Mouse (Mus musculus): Measurements from ENCODE around the gene Ndufa5. TPM values are rescaled to one million over a fixed set of nuclear protein-coding genes. Genes with fewer than 3 reads are reported as not detected.

The Ndufa5 gene
- polyA plus RNA-seq, 1 experiment = 1.4 TPM

DNA sequence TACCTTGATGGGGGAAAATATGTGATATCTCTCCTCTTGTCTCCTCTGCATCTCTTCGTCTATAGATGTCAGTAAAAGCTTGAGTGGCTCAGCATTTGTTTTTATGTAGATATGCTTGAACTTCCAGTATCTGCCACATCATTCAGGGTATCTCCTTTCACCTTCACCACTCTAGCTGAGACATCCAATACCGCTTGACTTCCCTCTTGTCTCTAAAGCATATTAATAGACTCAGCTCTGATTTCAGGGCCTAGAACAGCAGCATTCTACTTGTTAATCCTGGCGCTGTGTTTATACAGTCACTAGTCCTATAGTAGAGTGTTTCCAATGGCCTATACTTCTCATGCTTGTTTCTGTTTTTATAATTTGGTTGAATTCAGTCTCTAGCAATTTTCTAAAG, 5.0 kb upstream of the Ndufa5 start:
- TF ChIP-seq TAL1 (IDR thresholded peaks at IDR 0.05; ENCODE audit: low read length) = no peak
- no peak for TF ChIP-seq GATA1 (IDR thresholded peaks at IDR 0.05; ENCODE audit: low read length)
- Histone ChIP-seq H3K36me3 (ENCODE audit: control insufficient read depth) (no peaks in the 10 kb centered on the region), H3K4me1 (ENCODE audit: control insufficient read depth) (peaks cover 12% of the 10 kb centered on the region), H3K9me3 (ENCODE audit: control insufficient read depth, low read length) (no peaks in the 10 kb centered on the region), H3K4me3 (replicated peaks) (no peak overlapping the region), H3K27me3 (ENCODE audit: control insufficient read depth) (no peaks in the 10 kb centered on the region)

DNA sequence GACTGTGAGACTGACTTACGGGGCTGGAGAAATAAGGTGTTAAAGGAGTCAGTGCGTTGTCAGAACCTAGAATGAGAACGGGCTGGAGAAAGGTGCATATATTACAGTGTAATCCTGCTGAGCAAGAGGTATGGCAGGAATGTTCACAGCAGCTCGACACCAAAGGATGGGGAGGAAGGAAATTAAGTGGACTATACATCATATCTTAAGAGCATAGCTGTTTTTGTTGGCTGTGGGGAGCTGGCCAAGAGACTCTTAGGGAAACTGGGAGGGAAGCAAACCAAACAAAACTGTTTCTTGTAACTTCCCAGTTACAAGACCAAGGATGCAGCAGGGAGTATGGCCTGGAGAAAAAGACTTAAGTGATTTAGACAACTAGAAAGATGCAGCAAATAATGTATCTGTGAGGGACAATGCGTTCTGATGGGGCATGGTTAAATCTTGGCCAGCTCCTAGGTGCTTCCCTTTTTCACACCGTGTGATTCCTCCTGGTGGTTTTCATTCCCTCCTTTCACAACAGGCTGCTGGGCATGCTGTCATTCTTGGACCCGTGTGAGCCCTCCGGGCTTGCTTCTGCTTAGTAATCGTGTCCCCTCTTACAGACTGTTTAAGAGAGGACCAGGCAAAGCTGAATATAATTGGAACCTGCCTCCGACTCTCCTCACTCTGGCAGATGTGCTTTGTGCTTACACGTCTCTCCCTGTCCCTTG, 3.1 kb upstream of the Ndufa5 start:
- Histone ChIP-seq H3K36me3 (ENCODE audit: control insufficient read depth) (no peaks in the 10 kb centered on the region; the same call in 1 of the 2 replicates), H3K9me3 (ENCODE audit: control insufficient read depth, low read length) (no peaks in the 10 kb centered on the region), H3K27me3 (ENCODE audit: control insufficient read depth) (no peaks in the 10 kb centered on the region), H3K4me1 (ENCODE audit: control insufficient read depth) (peaks cover 29% of the 10 kb centered on the region), H3K4me3 (replicated peaks) (no peak overlapping the region)
- TF ChIP-seq GATA1 (IDR thresholded peaks at IDR 0.05; ENCODE audit: low read length) (no peak), TAL1 (IDR thresholded peaks at IDR 0.05; ENCODE audit: low read length) (no peak)

DNA sequence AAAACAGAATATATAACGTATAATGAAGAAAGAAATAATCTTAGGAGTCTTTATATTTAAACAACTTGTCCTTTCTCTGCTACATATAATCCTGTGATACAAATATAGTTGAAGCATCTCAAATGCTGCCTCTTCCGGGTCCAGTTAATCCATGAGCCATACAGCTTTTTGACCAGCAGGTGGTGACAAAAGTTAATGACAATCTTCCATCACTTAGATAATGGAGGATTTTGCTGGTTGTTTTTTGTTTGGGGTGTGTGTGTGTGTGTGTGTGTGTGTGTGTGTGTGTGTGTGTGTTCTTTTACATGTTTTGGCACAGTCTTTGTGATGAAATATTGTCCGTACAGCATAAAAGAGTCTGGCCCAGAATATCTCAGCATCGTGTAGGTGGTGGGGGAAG, 2.4 kb upstream of the Ndufa5 start:
- Histone ChIP-seq H3K27me3 (ENCODE audit: control insufficient read depth) (no peaks in the 10 kb centered on the region), H3K36me3 (ENCODE audit: control insufficient read depth) (peaks cover 1% of the 10 kb centered on the region), H3K4me3 (replicated peaks) (no peak overlapping the region), H3K9me3 (ENCODE audit: control insufficient read depth, low read length) (no peaks in the 10 kb centered on the region), H3K4me1 (ENCODE audit: control insufficient read depth) (peaks cover 33% of the 10 kb centered on the region)
- no peak for TF ChIP-seq TAL1 (IDR thresholded peaks at IDR 0.05; ENCODE audit: low read length)
- TF ChIP-seq GATA1 (IDR thresholded peaks at IDR 0.05; ENCODE audit: low read length) = no peak

DNA sequence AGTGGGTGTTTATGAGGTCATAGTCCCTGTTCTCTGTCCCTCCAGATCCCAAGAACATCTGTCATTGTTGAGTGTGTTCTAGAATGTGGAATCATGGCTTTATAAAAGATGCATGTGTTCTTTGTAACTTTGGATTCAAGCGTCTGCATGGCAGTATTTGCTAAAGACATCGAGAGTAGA, 141 bp upstream of the Ndufa5 start, which contains the start of gene Asb15:
Asb15 (plus strand) TSS at position 81 of the 180 bp plus-strand sequence.
- H3K4me3 ChIP-seq (replicated peaks) = peak within 1 kb of the TSS; percentile 90
- H3K27me3 ChIP-seq (ENCODE audit: control insufficient read depth) = no peaks in the 10 kb centered on the region
- H3K36me3 ChIP-seq (ENCODE audit: control insufficient read depth) = peaks cover 16% of the 10 kb centered on the region
- no peaks in the 10 kb centered on the region for H3K9me3 ChIP-seq (ENCODE audit: control insufficient read depth, low read length)
- peaks cover 33% of the 10 kb centered on the region for H3K4me1 ChIP-seq (ENCODE audit: control insufficient read depth)
- TF ChIP-seq TAL1 (IDR thresholded peaks at IDR 0.05; ENCODE audit: low read length) = no peak
- no peak for TF ChIP-seq GATA1 (IDR thresholded peaks at IDR 0.05; ENCODE audit: low read length)

DNA sequence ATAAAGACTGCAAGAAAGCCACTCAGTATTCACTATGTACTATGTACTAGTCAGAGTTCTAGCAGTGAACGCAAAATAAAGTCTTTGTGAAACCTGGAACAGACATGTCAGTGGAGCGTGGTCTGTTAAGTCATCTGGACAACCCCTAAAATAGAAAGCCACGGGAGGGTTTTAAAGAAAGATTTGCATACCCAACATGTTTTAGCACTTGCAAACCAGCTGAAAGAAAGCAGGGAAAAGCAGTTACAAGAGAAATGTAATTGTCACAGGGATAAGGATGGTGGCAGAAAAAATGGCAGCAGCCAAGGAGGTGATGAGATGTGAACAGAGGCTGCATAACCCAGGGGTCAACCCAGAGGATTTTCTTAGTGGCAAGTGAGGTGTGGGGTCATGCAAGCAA, 2.1 kb downstream of the Ndufa5 start:
- H3K4me1 ChIP-seq (ENCODE audit: control insufficient read depth) = peaks cover 33% of the 10 kb centered on the region
- H3K4me3 ChIP-seq (replicated peaks) = peak overlapping the region; percentile 90
- no peak for TF ChIP-seq TAL1 (IDR thresholded peaks at IDR 0.05; ENCODE audit: low read length)
- TF ChIP-seq GATA1 (IDR thresholded peaks at IDR 0.05; ENCODE audit: low read length) = no peak
- H3K9me3 ChIP-seq (ENCODE audit: control insufficient read depth, low read length) = no peaks in the 10 kb centered on the region
- H3K27me3 ChIP-seq (ENCODE audit: control insufficient read depth) = no peaks in the 10 kb centered on the region
- H3K36me3 ChIP-seq (ENCODE audit: control insufficient read depth) = peaks cover 36% of the 10 kb centered on the region

DNA sequence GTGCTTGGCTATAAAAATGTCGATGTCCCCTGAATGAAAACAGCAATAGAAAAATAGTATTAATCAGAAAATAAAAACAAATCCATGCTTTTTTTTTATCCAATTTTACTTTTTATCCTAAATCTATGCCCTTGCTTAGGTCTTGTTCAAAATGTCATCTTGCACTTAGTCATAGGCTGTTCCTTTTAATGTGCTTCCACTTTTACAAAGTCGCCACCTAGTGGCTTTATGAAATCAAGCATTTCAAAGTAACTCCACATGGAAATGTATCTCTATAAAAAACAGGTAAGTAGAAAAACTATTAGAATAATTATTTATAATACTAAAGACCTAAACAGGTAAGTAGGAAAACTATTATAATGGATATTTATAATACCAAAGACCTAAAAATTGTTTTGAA, 11.6 kb downstream of the Ndufa5 start:
- H3K4me3 ChIP-seq (replicated peaks) = no peak overlapping the region
- H3K36me3 ChIP-seq (ENCODE audit: control insufficient read depth) = peaks cover 30% of the 10 kb centered on the region
- no peak for TF ChIP-seq GATA1 (IDR thresholded peaks at IDR 0.05; ENCODE audit: low read length)
- no peak for TF ChIP-seq TAL1 (IDR thresholded peaks at IDR 0.05; ENCODE audit: low read length)
- H3K9me3 ChIP-seq (ENCODE audit: control insufficient read depth, low read length) = no peaks in the 10 kb centered on the region
- no peaks in the 10 kb centered on the region for H3K4me1 ChIP-seq (ENCODE audit: control insufficient read depth)
- no peaks in the 10 kb centered on the region for H3K27me3 ChIP-seq (ENCODE audit: control insufficient read depth)

DNA sequence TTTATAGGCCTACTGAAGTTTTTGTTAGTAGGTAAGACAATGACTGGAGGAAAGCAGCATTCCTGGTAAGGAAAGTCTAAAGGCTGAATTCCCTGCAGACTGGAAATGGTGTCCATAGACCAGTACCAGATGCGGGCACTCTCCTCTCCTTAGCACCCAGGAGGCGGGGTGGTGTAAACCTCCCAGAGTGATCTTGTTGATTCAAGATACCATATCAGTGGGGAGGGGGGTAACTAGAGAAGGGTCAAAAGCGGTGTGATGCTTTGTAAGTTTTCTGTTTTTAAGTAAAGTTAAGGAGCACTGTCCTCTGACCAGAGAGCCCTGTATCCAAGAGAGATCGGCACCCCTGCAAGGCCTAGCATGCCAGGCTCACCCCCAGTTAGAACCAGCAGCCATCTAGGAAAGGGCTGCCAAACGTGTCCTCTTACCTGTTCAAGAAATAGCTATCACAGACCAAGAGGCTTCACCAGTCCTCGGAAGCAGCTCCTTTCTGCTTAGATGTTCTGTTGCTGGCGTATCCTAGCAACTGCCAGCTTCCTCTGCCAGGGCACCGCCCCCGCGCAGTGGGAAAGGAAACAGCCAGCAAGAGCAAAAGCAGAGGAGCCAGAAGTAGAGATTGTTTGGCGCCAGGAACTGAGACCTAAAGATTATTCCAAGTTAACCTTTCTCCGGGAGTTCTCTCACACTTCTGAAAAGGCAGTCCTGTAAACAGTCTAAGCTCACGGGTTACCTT, 13.1 kb downstream of the Ndufa5 start, which contains the start of gene Iqub:
Iqub (minus strand) TSS at position 516 of the 733 bp plus-strand sequence.
- Histone ChIP-seq H3K4me1 (ENCODE audit: control insufficient read depth) (no peaks in the 10 kb centered on the region), H3K36me3 (ENCODE audit: control insufficient read depth) (peaks cover 18% of the 10 kb centered on the region), H3K4me3 (replicated peaks) (no peak within 1 kb of the TSS), H3K27me3 (ENCODE audit: control insufficient read depth) (no peaks in the 10 kb centered on the region), H3K9me3 (ENCODE audit: control insufficient read depth, low read length) (no peaks in the 10 kb centered on the region)
- no peak for TF ChIP-seq TAL1 (IDR thresholded peaks at IDR 0.05; ENCODE audit: low read length)

DNA sequence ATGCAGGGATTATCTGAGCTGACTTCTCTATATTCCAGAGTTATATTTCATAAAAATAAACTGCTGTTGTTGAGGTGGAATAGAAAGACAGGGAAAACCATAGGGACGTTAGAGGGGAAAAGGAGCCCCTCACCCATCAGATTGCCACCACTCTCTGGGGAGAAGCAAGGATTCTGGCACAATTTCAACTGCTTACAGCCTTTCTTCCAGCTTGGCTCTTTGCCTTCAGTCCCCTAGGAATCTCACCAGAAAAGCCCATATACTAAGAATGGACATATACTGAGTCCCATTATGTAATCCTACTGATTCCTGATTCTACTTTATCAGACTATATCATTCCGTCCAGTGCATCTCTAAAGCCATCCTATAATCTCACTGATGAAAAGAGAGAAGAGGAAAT, 23.7 kb downstream of the Ndufa5 start:
- no peak for TF ChIP-seq GATA1 (IDR thresholded peaks at IDR 0.05; ENCODE audit: low read length)
- no peak for TF ChIP-seq TAL1 (IDR thresholded peaks at IDR 0.05; ENCODE audit: low read length)
- no peak overlapping the region for H3K4me3 ChIP-seq (replicated peaks)

DNA sequence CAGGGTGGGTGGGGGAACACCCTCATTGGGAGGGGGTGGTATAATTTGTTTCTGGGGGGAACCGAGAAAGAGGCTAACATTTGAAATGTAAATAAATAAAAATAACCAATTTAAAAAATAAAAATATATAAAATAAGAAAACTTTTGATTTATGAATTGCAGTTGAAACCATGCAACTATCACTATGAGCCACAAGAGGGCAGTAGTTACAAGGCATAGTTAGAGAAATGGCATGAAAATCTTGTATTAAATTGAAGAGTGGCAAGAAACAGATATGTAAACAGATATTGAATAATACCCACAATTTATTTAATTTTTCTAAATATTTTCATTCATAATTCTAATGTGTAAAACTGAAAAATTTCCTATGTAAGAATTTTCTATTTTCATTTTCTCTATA, 37.5 kb downstream of the Ndufa5 start:
- no peak for TF ChIP-seq TAL1 (IDR thresholded peaks at IDR 0.05; ENCODE audit: low read length)
- TF ChIP-seq GATA1 (IDR thresholded peaks at IDR 0.05; ENCODE audit: low read length) = no peak
- Histone ChIP-seq H3K36me3 (ENCODE audit: control insufficient read depth) (no peaks in the 10 kb centered on the region), H3K9me3 (ENCODE audit: control insufficient read depth, low read length) (no peaks in the 10 kb centered on the region), H3K4me1 (ENCODE audit: control insufficient read depth) (no peaks in the 10 kb centered on the region), H3K4me3 (replicated peaks) (no peak overlapping the region), H3K27me3 (ENCODE audit: control insufficient read depth) (no peaks in the 10 kb centered on the region)

More for the DNA sequence above, 23.7 kb downstream of the Ndufa5 start:
- Histone ChIP-seq H3K4me1 (ENCODE audit: control insufficient read depth) (no peaks in the 10 kb centered on the region), H3K9me3 (ENCODE audit: control insufficient read depth, low read length) (no peaks in the 10 kb centered on the region), H3K27me3 (ENCODE audit: control insufficient read depth) (no peaks in the 10 kb centered on the region), H3K36me3 (ENCODE audit: control insufficient read depth) (no peaks in the 10 kb centered on the region)

Measured in erythroblast, embryonic 14.5 days (primary cell).